Mouse (Mus musculus) thymus, postnatal 10 days (tissue): ENCODE data around the gene Rbms3.

Experiments
- DNase-seq, 2 experiments: peaks; one replicate each; pipeline ENCODE4 v3.0.0; 2021; ENCODE audit warnings: low spot score in 2 of 2

The Rbms3 gene

DNA sequence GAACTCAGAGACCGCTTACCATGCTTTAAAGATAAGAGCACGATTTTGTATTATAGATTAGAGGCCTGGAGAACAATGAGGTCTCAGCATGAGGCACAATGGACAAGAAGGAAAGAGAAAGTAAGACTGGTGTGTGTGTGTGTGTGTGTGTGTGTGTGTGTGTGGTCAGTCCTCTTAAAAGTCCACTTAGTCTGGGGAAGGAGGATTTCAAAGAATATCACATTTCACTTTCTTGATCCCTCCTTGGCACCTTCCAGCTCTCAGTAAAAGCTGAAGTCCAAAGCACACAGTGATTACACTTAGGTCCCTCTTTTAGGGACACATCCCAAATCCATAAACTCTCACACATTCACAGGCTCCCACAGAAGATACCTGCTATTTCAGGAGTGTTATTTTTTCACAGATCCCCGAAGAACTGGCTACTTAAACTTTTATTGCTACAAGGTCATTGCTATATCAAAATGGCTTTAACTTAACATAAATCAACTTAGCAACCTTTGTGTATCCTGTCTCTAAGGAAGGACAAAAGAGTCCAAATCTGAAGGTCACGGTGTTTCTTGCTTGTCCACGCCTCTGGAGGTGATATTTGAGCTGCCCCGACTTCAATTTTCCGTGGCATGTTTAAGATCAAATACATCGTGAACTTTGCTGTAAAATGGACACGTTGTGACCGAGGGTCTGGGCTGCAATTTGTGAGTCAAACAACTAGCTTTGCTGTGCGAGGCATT lies 880.7 kb downstream of the Rbms3 start:
- DNase-seq: no peak

DNA sequence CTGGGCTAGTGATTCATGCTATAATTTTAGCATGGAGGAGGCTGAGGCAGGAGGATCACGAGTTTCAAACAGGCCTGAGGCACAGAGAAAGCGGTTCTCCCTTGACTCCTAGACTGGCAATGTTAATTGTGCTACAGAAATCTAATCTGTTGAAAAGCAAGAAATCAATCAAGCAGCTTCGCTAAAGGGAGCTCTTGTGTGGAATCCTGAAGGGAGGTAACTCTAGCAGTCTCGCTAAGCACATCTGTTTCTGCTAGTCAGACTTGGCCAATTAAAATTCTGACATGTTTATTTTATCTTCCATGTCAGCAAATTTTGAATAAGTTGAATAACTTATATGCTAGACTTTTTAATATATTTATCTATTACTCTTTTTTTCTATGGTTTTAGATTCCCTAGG lies 881.4 kb downstream of the Rbms3 start:
- DNase-seq: no peak

DNA sequence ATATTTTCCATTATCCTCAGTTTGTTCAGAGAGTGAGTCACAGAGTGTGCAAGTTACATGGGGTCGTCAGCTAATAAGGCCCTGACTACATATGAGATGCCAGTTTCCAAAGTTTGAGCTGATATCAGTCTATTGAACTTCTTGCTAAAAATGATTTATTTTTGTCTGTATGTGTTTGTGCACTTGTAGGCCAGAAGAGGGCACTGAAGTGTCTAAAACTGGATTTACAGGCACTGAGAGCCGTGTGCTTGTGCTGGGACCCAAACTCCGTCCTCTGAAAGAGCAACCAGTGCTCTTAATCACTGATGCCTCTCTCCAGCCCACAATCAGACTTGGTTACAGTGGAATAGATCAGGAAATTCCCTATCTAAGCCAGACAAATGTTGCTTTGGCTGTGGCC lies 882.8 kb downstream of the Rbms3 start:
- no peak for DNase-seq

DNA sequence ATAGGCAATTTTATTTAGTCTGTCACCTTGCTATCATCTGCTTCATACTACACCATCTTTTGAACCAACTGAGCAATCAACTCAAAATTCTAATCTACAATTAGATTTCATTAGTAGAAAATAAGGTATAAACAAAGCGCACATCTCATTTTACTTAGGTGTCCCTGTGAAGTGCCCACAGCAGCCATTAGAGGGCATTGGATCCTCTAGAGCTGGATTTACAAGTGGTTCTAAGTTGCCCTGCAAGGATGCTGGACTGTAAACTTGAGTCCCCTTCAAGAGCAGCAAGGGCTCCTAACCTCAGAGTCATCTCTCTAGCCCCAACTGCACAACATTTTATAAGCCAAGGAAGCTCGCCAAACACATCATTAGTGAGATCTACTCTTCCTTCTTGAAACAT lies 891.9 kb downstream of the Rbms3 start:
- DNase-seq: no peak

DNA sequence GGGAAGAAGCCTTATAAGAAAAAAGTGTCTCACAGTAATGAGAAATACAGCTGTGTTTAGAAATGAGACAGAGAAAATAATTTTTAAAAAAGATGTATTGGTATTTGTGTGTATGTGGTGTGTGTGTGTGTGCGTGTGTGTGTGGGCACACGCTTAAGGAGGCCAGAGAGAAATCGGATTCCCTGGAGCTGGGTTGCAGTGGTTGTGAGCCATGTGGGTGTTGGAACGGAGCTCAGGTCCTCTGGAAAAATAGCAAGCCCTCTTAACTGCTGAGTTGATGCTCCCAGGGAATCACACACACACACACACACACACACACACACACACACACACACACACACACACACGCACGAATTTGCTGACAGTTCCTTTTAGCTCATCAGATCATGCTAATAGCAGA lies 900.5 kb downstream of the Rbms3 start:
- no peak for DNase-seq

- DNase-seq: no peak
These were observed 901.1 kb downstream of the Rbms3 start for GRCm38 (mm10) chr9:116728655-116729054.

DNA sequence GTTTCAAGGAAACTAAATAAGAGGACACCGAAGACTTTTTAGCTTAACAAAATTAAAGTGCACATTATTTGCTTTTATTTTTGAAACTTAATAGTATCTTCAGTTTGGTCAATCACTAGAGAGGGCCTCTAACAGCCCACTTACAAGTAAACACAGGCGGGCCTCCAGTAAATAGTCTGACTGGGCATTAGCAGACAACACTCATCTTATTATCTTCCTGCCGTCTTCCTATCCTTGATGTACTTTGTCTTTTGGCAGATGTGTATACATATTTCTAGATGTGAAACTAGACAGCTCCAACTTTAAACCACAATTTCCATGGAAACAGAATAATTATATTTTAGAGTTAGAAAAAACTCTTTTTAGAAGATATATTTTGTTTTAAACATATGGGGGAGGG lies 901.6 kb downstream of the Rbms3 start:
- DNase-seq: no peak

- no peak for DNase-seq
These were observed 905.1 kb downstream of the Rbms3 start for GRCm38 (mm10) chr9:116724581-116724980.

DNA sequence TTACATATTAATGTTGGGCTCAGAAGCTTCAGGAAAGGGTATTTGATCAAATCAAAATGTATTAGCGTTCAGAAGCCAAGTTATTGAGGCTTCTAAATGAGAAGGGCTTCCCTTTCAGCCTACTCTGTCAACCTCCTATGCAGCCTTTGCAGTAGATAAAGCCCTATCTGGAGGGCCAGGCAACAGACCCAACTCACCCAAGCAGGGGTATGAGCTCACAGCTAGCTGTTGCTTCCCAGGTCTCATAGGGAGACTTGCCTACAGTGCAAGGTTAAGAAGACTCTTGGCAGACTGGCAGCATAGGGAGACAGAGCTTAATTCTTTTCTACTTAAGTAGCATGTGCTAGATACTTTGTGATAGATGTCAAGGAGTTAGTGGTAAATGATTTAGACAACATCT lies 926.6 kb downstream of the Rbms3 start:
- no peak for DNase-seq

DNA sequence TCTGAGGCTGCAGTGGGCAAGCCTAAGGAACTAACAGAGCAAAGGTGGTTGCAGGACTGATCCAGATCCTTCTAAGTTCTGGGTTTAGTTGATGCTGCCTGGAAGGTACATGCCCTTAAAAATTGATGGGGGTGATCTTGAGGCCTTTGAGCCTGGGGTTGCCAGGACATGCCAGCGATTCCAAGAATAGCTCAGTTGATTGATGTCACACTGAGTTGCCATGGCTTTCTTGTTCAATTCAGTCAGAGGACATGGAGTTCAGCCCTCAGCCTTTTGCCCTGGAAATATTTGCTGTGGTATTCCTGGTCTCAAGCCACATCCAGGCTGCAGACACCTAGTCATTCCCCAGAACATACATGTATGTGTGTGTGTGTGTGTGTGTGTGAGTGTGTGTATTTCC lies 927.1 kb downstream of the Rbms3 start:
- no peak for DNase-seq

DNA sequence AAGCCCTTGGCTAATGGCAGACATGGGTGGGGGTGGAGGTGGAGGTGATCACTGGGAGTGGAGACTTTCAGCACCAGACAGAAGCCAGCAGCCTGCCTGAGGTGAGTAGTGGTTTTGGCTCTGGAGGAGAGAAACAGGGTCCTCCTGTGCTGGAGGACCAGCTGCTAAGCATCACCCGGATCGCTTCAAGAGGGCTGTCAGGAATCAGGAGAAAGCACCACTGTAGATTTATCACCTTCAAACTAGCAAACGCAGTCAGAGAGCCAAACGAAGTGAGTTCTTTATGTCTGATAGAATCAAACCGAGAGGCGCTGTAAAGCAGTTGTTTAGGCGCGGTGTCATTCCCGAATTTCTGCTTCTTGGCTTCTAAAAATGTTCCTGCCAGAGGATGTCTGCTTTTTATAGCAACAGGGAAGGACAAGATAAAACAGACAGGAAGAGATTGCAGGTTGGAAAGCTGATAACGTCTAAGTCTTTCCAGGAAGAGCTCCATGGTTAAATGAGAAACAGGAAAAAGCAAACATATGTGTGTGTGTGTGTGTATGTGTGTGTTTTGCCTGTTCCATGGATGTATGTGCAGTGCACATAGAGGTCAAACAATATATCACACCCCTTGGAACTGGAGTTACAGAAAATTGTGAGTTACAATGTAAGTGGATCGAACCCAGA lies 928.1 kb downstream of the Rbms3 start:
- DNase-seq: no peak

GRCm38 (mm10) chr9:116688615-116689014 lies 941.1 kb downstream of the Rbms3 start:
- no peak for DNase-seq

DNA sequence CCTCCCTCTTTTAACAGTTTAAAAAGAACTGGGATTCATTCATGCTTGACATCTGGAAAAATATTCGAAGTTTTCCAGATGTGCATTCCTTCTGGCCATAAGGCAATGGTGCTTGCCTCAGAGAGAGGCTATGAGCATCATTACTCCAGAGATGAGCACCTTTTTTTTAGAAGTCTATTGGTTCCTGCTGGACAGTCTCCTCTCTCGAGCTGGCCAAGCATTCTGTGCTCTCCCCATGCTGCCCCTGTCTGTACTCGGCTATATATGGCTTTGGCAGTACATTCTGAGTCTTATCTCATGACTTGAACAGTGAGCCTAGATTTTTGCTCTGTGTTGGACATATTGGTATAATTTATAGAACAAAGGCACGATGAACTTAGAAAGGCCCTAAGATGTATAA lies 952.6 kb downstream of the Rbms3 start:
- DNase-seq: no peak

DNA sequence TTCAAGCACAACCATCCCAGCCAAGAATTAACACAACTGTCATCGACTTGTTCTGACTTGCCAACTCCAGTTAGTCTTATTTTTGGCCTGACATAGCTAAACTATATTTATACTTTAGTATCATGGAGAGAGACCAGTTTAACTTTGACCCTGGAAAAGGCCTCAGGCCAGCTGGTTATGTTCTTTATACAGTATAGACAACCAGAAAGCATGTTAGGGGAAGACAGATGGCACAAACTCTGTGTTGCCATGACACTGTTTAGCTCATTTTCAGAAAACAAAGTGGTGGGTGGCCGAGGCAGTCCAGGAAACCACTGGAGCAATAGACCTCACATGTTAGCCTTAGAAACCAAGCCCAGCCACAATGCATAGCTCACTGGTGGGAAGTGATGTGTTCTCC lies 953.3 kb downstream of the Rbms3 start:
- DNase-seq: no peak

GRCm38 (mm10) chr9:116674191-116674590 lies 955.5 kb downstream of the Rbms3 start:
- no peak for DNase-seq

DNA sequence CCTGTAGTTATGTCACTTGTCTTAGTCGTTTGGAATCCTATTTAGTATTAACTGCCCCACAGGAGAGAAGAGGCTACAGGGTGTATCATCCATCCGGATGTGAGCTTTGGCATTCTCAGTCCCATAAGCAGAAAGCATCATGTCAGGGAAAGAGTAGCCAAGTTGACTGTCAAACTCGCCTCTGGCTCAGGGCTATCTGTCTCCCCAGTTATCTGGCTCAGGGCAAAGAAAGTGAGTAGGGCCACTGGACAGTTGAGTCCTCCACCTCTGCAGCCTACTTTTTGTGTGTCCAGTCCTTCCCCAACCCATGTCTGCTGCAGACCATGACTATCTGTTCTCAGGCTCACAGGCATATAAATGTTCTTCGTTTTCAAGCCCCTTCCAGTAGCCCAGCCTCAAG lies 968.7 kb downstream of the Rbms3 start:
- no peak for DNase-seq

DNA sequence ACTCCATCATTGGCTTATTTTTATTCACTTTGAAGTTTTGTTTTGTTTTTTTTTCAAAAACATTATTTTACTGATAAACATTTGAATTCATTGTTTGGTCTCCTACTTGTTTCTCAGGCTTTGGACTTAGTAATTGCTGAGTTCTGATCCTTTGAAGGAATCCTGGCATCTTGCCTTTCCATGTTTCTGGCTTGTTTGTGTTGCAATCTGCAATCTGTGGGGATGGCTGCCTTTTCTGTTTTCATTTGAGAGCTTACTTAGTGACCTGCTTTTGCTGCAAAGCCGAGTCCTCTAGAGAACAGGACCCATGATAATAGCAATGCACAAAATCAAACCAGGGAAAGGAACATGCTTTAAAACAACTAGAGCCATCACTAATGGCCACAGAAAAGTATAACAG lies 969.8 kb downstream of the Rbms3 start:
- DNase-seq: no peak

GRCm38 (mm10) chr9:116657141-116657540 lies 972.6 kb downstream of the Rbms3 start:
- DNase-seq: no peak

- DNase-seq: no peak
These were observed 978.3 kb downstream of the Rbms3 start for GRCm38 (mm10) chr9:116651414-116651813.

DNA sequence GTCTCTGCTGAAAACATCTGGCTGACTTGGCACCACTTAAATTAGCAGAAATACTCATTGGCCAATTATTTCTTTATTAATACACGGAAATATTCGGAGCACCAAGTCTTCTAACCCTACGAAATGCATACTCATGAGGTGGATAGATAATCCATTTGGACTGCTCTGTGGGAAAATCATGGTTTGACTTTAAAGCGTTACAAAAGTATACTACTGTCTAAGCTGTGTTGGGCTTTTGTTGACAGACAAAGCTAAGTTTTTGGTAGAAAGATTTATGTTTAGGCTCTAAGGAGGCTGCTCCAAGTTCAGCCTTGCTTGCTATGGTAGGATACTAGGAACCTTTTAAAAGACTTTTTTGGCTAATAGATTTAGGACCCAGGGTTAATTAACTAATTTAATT lies 979.8 kb downstream of the Rbms3 start:
- DNase-seq: no peak

DNA sequence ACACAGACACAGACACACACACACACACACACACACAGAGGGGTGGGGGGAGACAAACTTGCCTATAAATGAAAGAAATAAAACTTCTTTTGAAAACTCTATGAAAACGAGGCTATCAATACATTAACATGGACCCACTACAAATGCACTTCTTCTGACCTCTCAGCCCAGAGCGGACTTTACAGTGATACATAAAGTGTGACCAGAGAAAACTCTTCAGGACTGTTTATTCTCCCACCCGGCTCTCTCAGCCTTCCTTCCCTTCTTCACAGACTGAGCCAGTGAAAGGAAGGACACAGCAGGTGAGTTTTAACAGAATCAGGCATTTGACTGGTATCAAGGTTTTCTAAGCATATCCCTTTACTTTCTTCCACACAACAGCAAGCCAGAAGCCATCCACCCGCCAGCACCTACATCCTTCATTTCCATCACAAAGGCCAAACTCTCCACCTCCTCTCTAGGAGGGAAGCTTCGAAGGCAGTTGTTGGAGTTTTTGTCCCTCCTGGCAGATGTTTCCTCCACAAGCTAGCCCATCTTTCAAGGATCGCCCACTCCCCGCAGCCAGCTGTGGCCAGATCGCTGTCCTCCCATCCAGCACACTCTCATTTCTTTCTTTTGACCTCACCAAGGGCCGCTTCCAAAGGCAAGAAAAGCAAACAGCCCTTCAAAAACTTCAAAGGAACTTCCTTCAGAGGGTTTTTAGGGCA lies 980.5 kb downstream of the Rbms3 start:
- no peak for DNase-seq

- DNase-seq: no peak
These were observed 985.1 kb downstream of the Rbms3 start for GRCm38 (mm10) chr9:116644616-116645015.

- no peak for DNase-seq
These were observed 989.4 kb downstream of the Rbms3 start for GRCm38 (mm10) chr9:116640302-116640679.
